Mouse (Mus musculus) testis, adult 2 months (tissue): ENCODE data around the gene Wnt3a.

Source experiments
- CTCF ChIP-seq: fragments of 200-500 bp; IDR thresholded peaks from 2 replicates; pipeline ENCODE4 v1.5.1; 2012; ENCODE audit warnings: low read depth, mild to moderate bottlenecking, inconsistent platforms, low read length, moderate library complexity; ENCODE audit not compliant: control insufficient read depth, insufficient read depth, insufficient replicate concordance
- POLR2A ChIP-seq: fragments of 200-500 bp; IDR thresholded peaks from 2 replicates; pipeline ENCODE4 v1.6.1; 2012; ENCODE audit warnings: low read depth, mild to moderate bottlenecking, inconsistent platforms, low read length, moderate library complexity; ENCODE audit not compliant: control insufficient read depth

DNA sequence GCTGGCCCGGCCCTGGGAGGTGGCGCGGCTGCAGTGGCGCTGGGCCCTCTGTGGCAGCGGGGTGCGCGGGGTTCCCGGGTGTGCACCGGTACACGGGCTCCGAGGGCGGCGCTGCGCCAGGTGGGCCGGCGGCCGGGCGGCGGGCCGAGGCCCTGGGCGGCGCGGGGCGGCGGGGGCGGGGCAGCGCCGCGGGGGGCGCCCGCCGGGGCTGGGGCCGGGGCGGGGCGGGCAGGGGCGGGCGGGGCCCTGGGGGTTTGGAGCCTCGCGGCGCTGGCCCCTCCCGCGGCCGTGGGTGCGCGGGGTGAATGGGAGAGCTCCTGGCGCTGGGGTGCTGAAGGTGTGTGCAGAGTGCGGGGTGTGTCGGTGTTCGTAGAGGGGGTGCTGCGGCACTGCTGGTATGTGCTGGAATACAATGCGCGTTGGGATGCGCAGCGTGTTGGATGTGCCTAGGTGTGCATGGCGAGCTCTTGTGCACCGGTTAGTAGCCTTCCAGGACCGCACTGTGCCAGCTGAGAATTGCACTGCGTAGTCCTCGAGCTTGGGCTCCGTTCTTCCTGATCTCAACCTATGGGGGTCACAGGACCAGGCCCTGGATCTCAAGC lies at the start of gene Wnt3a:
- TF ChIP-seq POLR2A (no peak), CTCF (no peak)
